Mouse (Mus musculus) left cerebral cortex, postnatal 36 days (tissue): ENCODE results near the gene Llgl1. TPM values are rescaled to one million over a fixed set of nuclear protein-coding genes. Genes with fewer than 3 reads are reported as not detected.

ENCODE experiments used
- microRNA-seq: library from miRNA; unstranded; fragments of <30 nt; microRNA quantifications from one replicate; pipeline ENCODE4 v1.2.0, GENCODE M21; 2022
- total RNA-seq, 2 experiments: library from RNA; stranded (reverse); gene quantifications; 2 replicates each; pipeline ENCODE4 v1.2.3; 2021

Gene Llgl1
- total RNA-seq, 2 experiments from 2014 or later = 37.9 to 41.0 TPM

Small RNA genes lying within 50 kb of the gene (microRNA-seq; reads per million reads assigned to microRNA genes)
- gene Mir5100 = 1.8 reads per million

Other genes starting within 250 kb of the Llgl1 start
- gene Drg2, start 245.1 kb upstream of the Llgl1 start, total RNA-seq = 10 to 100 TPM; 74.9 to 77.6 TPM
- gene Myo15, start 230.4 kb upstream of the Llgl1 start, total RNA-seq = under 1 TPM; 0.11 to 0.12 TPM
- 10 to 100 TPM; 54.6 to 55.8 TPM for gene Alkbh5, start 163.3 kb upstream of the Llgl1 start, total RNA-seq
- gene Flii, start 27.5 kb downstream of the Llgl1 start, total RNA-seq = 10 to 100 TPM; 59.5 to 67.6 TPM
- gene Mief2, start 28.7 kb downstream of the Llgl1 start, total RNA-seq = 10 to 100 TPM; 19.4 to 21.6 TPM
- 1 to 10 TPM; 4.0 to 5.2 TPM for gene Top3a, start 77.6 kb downstream of the Llgl1 start, total RNA-seq
- 10 to 100 TPM; 30.2 to 31.8 TPM for gene Smcr8, start 77.8 kb downstream of the Llgl1 start, total RNA-seq
- 1 to 10 TPM; 2.1 to 2.2 TPM for gene Shmt1, start 112.0 kb downstream of the Llgl1 start, total RNA-seq
- gene Dhrs7b, start 130.9 kb downstream of the Llgl1 start, total RNA-seq = 10 to 100 TPM; 26.9 to 32.1 TPM
- gene Tmem11, start 179.5 kb downstream of the Llgl1 start, total RNA-seq = 10 to 100 TPM; 28.3 to 28.4 TPM
- 10 to 100 TPM in 1 of 2 experiments, 1 to 10 TPM in 1; 8.0 to 10.8 TPM for gene Natd1, start 215.0 kb downstream of the Llgl1 start, total RNA-seq
- 10 to 100 TPM; 13.2 to 13.3 TPM for gene Map2k3, start 232.3 kb downstream of the Llgl1 start, total RNA-seq